Mouse (Mus musculus) bone marrow macrophage, adult 2 months (primary cell): Measurements from ENCODE around the gene Ing4. TPM values are rescaled to one million over a fixed set of nuclear protein-coding genes. Genes with fewer than 3 reads are reported as not detected.

Experiments
- H3K27ac ChIP-seq: 2 replicates; pipeline ENCODE4 v1.5.1; 2012; ENCODE audit warnings: low read depth, low read length; ENCODE audit not compliant: insufficient read depth
- H3K4me1 ChIP-seq: 2 replicates; pipeline ENCODE4 v1.6.1; 2012; ENCODE audit warnings: low read length; ENCODE audit not compliant: control insufficient read depth, insufficient read depth
- H3K4me3 ChIP-seq: 2 replicates; pipeline ENCODE4 v1.5.1; 2012; ENCODE audit warnings: mild to moderate bottlenecking, low read length, moderate library complexity; ENCODE audit not compliant: insufficient read depth
- CTCF ChIP-seq: IDR thresholded peaks from 2 replicates; pipeline ENCODE4 v1.5.1; 2012; ENCODE audit warnings: low read depth, mild to moderate bottlenecking, low read length, moderate library complexity
- POLR2A ChIP-seq: IDR thresholded peaks from 2 replicates; pipeline ENCODE4 v1.6.1; 2012; ENCODE audit warnings: mild to moderate bottlenecking, low read depth, low read length, borderline replicate concordance
- polyA plus RNA-seq: library from polyadenylated mRNA; stranded (reverse); fragments of >200 nt; gene quantifications from 2 replicates; pipeline ENCODE4 v1.2.4, GENCODE M21; 2012; ENCODE audit not compliant: missing spikeins, insufficient read depth, insufficient read length

Gene Ing4
- polyA plus RNA-seq, 1 experiment, result 113 TPM

DNA sequence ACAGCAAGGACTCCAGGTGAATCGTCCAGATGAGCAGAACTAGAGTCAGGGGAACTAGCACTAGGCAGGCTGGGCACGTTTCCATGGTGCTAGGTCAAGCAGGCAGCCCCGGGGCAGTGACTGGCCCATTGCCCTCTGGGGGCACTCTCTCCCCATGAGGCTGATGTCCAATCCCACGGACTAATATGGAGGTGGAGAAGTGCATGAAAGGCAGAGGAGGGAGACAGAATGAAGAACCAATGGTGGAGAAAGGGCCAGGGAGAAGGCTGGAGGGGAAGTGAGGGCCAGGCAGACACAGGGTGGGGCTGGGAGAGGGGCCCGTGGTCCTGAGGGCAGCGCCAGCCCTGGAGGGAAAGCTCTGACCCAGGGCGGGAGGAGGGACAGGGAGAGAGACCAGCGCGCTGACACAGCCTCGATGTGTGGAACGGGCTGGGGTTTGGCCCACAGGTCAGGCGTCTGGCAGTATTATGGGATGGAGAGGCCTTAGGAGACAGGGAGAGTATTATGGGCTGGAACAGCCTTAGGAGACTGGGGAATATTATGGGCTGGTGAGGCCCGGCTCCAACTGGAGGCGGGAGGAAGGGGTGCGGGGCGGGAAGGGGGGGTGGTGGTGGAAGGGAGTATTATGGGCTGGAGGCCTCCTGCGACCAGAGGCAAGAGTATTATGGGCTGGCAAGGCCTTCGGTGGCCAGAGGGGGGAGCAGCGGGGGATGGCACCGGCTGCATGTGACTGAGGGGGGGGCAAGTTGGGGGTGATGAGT is 49.2 kb downstream of the Ing4 start:
- Histone ChIP-seq H3K27ac (no peak overlapping the region), H3K4me1 (peaks cover 17% of the 10 kb centered on the region), H3K4me3 (no peak overlapping the region)
- TF ChIP-seq CTCF (no peak), POLR2A (no peak)

- Histone ChIP-seq H3K4me3 (no peak overlapping the region), H3K4me1 (peaks cover 12% of the 10 kb centered on the region), H3K27ac (no peak overlapping the region)
- TF ChIP-seq POLR2A, result no peak
- no peak for TF ChIP-seq CTCF
Measured at GRCm38 (mm10) chr6:125089521-125090321, 50.2 kb downstream of the Ing4 start.

- Histone ChIP-seq H3K27ac (no peak overlapping the region), H3K4me3 (no peak overlapping the region), H3K4me1 (peaks cover 12% of the 10 kb centered on the region)
- TF ChIP-seq POLR2A (no peak), CTCF (no peak)
Measured at GRCm38 (mm10) chr6:125090341-125091085, 51.0 kb downstream of the Ing4 start.

DNA sequence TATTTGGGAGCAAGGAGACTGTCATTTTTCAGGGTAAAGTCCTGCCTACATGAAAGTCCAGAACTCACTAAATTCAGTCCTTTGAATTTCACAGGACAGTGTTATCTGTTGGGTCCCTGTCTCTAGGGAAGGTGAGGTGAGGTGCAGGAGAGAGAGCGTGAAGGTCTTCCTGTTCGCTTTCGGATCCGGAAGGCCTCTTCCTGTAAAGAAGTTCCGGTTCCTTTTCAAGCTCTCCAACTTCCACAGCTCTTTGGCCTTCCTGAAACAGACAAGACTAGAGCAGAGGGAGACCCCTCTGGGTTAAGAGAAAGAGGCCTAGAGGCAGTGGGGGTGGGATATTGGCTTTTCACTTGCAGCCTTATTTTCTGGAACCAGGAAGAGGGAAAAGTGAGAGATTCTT is 52.8 kb downstream of the Ing4 start:
- TF ChIP-seq POLR2A, result no peak
- TF ChIP-seq CTCF, result no peak
- Histone ChIP-seq H3K27ac (0 out of 2 replicates have a peak overlapping the region, but pooled peaks have one; percentile 22), H3K4me1 (peaks cover 12% of the 10 kb centered on the region), H3K4me3 (no peak overlapping the region)

- no peak overlapping the region for H3K4me3 ChIP-seq
- TF ChIP-seq POLR2A (no peak), CTCF (no peak)
- H3K27ac ChIP-seq, result no peak overlapping the region
- H3K4me1 ChIP-seq, result peaks cover 23% of the 10 kb centered on the region
Measured at GRCm38 (mm10) chr6:125094843-125095242, 55.3 kb downstream of the Ing4 start.

DNA sequence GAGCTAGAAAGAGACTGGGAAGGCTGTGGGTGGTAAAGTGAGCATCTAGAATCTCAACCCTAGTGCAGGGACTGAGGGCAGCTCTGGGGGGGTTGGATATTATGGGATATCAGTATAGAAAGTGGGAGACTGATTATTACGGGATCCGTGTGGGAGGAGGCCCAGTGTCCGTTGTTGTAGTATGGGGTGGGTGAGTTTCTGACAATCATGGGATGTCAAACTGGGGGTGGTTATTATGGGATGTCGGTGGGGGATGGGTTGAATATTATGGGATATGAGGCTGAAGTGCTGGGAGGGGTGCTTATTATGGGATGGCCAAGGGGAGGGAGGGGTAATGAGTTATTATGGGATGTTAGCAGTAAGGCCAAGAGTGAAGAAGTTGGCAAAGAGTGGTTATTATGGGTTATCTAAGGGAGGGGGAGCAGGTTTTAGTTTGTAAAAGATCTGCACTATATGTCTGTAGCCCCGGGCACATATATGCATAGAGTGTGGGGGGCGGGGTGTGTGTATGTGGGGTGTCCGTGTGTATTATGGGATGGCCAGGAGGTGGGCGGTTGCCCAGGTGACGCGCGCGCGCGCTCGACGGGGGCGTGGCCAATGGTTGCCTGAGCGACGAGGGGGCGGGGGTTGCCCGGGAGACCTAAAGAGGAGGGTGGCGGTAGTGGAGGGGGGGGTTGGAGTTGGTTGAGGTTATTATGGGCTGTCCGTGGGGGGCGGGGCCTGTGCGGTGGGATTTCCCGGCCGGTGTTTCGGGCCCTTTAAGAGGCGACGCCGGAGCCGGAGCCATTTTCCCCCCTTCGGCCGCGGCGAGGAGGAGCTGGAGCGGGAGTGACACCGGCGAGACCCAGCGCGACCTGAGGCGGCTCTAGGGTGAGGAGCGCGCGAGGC is 56.1 kb downstream of the Ing4 start, which contains the start of gene Chd4:
Gene Chd4, plus strand, starts transcription at position 591 of the 888 bp plus-strand sequence.
- Histone ChIP-seq H3K4me3 (peak within 1 kb of the TSS; percentile 88), H3K27ac (peak within 1 kb of the TSS; percentile 69), H3K4me1 (peaks cover 26% of the 10 kb centered on the region)
- TF ChIP-seq CTCF (no peak), POLR2A (peak; percentile 78; the same call in 1 of the 2 replicates)

- Histone ChIP-seq H3K4me3 (peak overlapping the region; percentile 88), H3K27ac (peak overlapping the region; percentile 69), H3K4me1 (peaks cover 26% of the 10 kb centered on the region)
- TF ChIP-seq POLR2A (no peak), CTCF (no peak)
Measured at GRCm38 (mm10) chr6:125096279-125096596, 56.7 kb downstream of the Ing4 start.

DNA sequence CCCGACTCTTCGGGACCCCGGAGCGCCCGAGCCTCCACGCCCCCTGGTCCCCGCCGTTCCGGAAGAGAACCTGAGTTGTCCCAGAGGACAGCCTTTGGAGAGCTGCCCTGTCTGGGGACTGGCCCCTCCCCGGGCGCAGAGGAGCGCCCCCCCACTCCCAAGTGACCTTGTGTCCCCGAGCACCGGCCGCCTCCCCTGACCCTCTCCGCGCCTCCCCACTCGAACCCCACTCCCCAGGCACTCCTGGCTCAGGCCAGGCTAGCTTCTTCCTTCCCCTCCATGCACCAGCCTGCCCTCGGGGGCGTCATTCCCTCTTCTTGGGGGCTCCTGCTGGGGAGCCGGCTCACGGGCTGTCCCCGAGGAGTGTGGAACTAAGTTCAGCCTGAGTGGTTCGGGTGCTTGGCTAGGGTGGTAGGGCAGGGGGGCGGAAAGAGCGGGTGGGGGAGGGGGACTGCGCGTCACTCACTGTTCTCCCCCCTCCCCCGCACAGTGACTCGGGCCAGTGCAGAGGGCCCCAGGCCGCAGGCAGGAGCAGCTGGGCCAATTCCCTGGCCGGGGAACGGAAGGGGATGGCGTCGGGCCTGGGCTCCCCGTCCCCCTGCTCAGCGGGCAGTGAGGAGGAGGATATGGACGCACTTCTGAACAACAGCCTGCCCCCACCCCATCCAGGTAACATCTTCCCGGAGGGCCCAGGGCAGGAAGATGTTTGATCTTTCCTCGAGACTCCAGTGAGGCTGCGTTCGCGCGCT is 57.2 kb downstream of the Ing4 start:
- TF ChIP-seq CTCF, result no peak
- TF ChIP-seq POLR2A, result no peak
- H3K4me3 ChIP-seq, result peak overlapping the region; percentile 88
- peaks cover 26% of the 10 kb centered on the region for H3K4me1 ChIP-seq
- H3K27ac ChIP-seq, result peak overlapping the region; percentile 53

GRCm38 (mm10) chr6:125097346-125097689 is 57.8 kb downstream of the Ing4 start:
- H3K4me3 ChIP-seq, result peak overlapping the region; percentile 88
- H3K27ac ChIP-seq, result peak overlapping the region; percentile 2; the same call in 1 of the 2 replicates
- TF ChIP-seq POLR2A, result no peak
- TF ChIP-seq CTCF, result no peak
- peaks cover 25% of the 10 kb centered on the region for H3K4me1 ChIP-seq
